Mouse (Mus musculus) lung, adult 2 months (tissue): ENCODE data around the gene Gm39115.

Source experiments
- CTCF ChIP-seq: fragments of 200-500 bp; IDR thresholded peaks from 2 replicates; pipeline ENCODE4 v1.5.1; 2011; ENCODE audit warnings: mild to moderate bottlenecking, low read length, control low read depth; ENCODE audit not compliant: insufficient read depth
- POLR2A ChIP-seq: fragments of 200-500 bp; IDR thresholded peaks from 2 replicates; pipeline ENCODE4 v1.6.1; 2011; ENCODE audit warnings: low read depth, mild to moderate bottlenecking, control low read depth, low read length, borderline replicate concordance; ENCODE audit errors: extremely low read depth

DNA sequence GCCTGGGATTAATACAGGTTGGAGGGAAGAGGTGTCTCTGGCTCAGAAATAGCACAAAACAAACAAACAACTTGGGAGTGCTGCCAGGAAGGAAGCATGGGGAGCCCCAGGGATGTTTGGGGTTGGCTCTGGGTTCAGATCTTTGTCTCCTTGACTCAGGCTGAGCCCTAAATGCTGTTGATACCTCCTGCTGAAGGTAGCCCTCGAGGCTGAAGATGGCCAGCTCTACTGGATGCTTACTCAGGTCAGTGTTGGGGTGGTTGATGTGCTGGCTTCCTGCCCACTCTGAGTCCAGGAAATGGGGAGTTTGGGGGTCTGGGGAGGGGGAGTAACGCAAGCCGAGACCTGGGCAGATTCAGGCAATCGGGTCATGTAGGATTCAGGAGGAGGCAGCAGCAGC, 39.1 kb downstream of the Gm39115 start:
- TF ChIP-seq POLR2A (no peak), CTCF (no peak)
